Mouse (Mus musculus) stomach, embryonic 15.5 days (tissue): Measurements from ENCODE around the gene Eif3l. TPM values are rescaled to one million over a fixed set of nuclear protein-coding genes. Genes with fewer than 3 reads are reported as not detected.
A peak's percentile ranks its signal among the peaks of the same experiment; 100 is the strongest.
"Not testable (repeated sequence)": the region's sequence is repeated elsewhere in the genome, so short reads cannot be mapped to it uniquely, and the experiment has no call there.

Experiments
- ATAC-seq: fragments of 200-750 bp; cut with Nextera tagmentation; 2 replicates; pipeline ENCODE4 v1.8.0; 2017; ENCODE audit warnings: low read depth, moderate number of reproducible peaks, moderate TSS enrichment; ENCODE audit not compliant: insufficient read depth, low FRiP score
- H3K27ac ChIP-seq: fragments of 300-500 bp; sonication (generic); 2 replicates; pipeline ENCODE4 v1.5.1; 2015; ENCODE audit warnings: mild to moderate bottlenecking, inconsistent platforms
- H3K27me3 ChIP-seq: fragments of 300-500 bp; sonication (generic); replicated peaks from 2 replicates; pipeline ENCODE4 v1.6.1; 2015; ENCODE audit warnings: inconsistent platforms
- H3K36me3 ChIP-seq: fragments of 300-500 bp; sonication (generic); 2 replicates; pipeline ENCODE4 v1.6.1; 2015; ENCODE audit warnings: inconsistent platforms
- H3K4me1 ChIP-seq: fragments of 300-500 bp; sonication (generic); 2 replicates; pipeline ENCODE4 v1.6.1; 2015; ENCODE audit warnings: inconsistent platforms
- H3K4me2 ChIP-seq: fragments of 300-500 bp; sonication (generic); 2 replicates; pipeline ENCODE4 v1.6.1; 2015; ENCODE audit warnings: mild to moderate bottlenecking, inconsistent platforms
- H3K4me3 ChIP-seq: fragments of 300-500 bp; sonication (generic); replicated peaks from 2 replicates; pipeline ENCODE4 v1.5.1; 2015; ENCODE audit warnings: inconsistent platforms
- H3K9ac ChIP-seq: fragments of 300-500 bp; sonication (generic); 2 replicates; pipeline ENCODE4 v1.6.1; 2015; ENCODE audit warnings: inconsistent platforms
- H3K9me3 ChIP-seq: fragments of 300-500 bp; sonication (generic); 2 replicates; pipeline ENCODE4 v1.6.1; 2016; ENCODE audit warnings: inconsistent platforms
- WGBS: fragments of 180-500 bp; shearing (Covaris S2); methylation state at CpG from one replicate; pipeline ENCODE4 v1.1.7; 2015; 5-methylcytosine and 5-hydroxymethylcytosine counted together
- polyA plus RNA-seq: library from polyadenylated mRNA; unstranded; fragments of >200 nt; fragmentation: Nextera tagmentation; extraction: Ambion mirVana; gene quantifications from 2 replicates; pipeline ENCODE4 v1.2.1, GENCODE M21; 2015

Eif3l gene
- 200 and 222 TPM in 2 replicates for polyA plus RNA-seq

- ATAC-seq, result peak; percentile 86; the same call in 1 of the 2 replicates
- H3K9ac ChIP-seq, result peak within 1 kb of the TSS; percentile 81
- H3K4me1 ChIP-seq, result peaks cover 16% of the 10 kb centered on the region
- under 1% methylated on average over 49 of the region's 49 CpGs for WGBS
- H3K36me3 ChIP-seq, result peaks cover 35% of the 10 kb centered on the region
- no peaks in the 10 kb centered on the region for H3K9me3 ChIP-seq
- peak within 1 kb of the TSS; percentile 92 for H3K4me3 ChIP-seq
- H3K27ac ChIP-seq, result peak within 1 kb of the TSS; percentile 79
- H3K4me2 ChIP-seq, result peak within 1 kb of the TSS; percentile 74
- H3K27me3 ChIP-seq, result no peaks in the 10 kb centered on the region
These were observed at the start of gene Eif3l for GRCm38 (mm10) chr15:79074913-79075532. Gene Eif3l, plus strand, starts transcription at chr15:79075179.

- H3K9ac ChIP-seq, result 0 out of 2 replicates have a peak overlapping the region, but pooled peaks have one; percentile 9
- H3K9me3 ChIP-seq, result no peaks in the 10 kb centered on the region
- no peak for ATAC-seq
- H3K36me3 ChIP-seq, result no peaks in the 10 kb centered on the region
- peak overlapping the region; percentile 47 for H3K4me2 ChIP-seq
- no peaks in the 10 kb centered on the region for H3K27me3 ChIP-seq
- peaks cover 15% of the 10 kb centered on the region for H3K4me1 ChIP-seq
- 0 out of 2 replicates have a peak overlapping the region, but pooled peaks have one; percentile 9 for H3K4me3 ChIP-seq
- H3K27ac ChIP-seq, result peak overlapping the region; percentile 40; the same call in 1 of the 2 replicates
- 16% methylated on average over 17 of the region's 18 CpGs for WGBS
These were observed 49.2 kb upstream of the Eif3l start for GRCm38 (mm10) chr15:79025687-79026308.

GRCm38 (mm10) chr15:79026511-79027290 lies 48.3 kb upstream of the Eif3l start:
- H3K36me3 ChIP-seq, result no peaks in the 10 kb centered on the region
- H3K4me3 ChIP-seq, result peak overlapping the region; percentile 83
- WGBS, result 43% methylated on average over 14 of the region's 14 CpGs
- H3K4me2 ChIP-seq, result peak overlapping the region; percentile 80
- peak overlapping the region; percentile 97 for H3K27ac ChIP-seq
- H3K27me3 ChIP-seq, result no peaks in the 10 kb centered on the region
- no peak overlapping the region for H3K9ac ChIP-seq
- H3K4me1 ChIP-seq, result peaks cover 24% of the 10 kb centered on the region
- ATAC-seq, result no peak
- H3K9me3 ChIP-seq, result no peaks in the 10 kb centered on the region

- Histone ChIP-seq H3K27ac (peak overlapping the region; percentile 97), H3K9ac (peak overlapping the region; percentile 97), H3K4me3 (peak overlapping the region; percentile 83), H3K4me1 (peaks cover 26% of the 10 kb centered on the region), H3K4me2 (peak overlapping the region; percentile 80), H3K27me3 (no peaks in the 10 kb centered on the region), H3K9me3 (no peaks in the 10 kb centered on the region), H3K36me3 (no peaks in the 10 kb centered on the region)
- 6% methylated on average over 40 of the region's 46 CpGs for WGBS
- ATAC-seq, result no peak
These were observed 47.4 kb upstream of the Eif3l start for GRCm38 (mm10) chr15:79027291-79028205.

GRCm38 (mm10) chr15:79028237-79028738 lies 46.7 kb upstream of the Eif3l start, which contains the start of gene H1f0:
Gene H1f0, plus strand, starts transcription at chr15:79028450.
- peak within 1 kb of the TSS; percentile 97 for H3K27ac ChIP-seq
- no peaks in the 10 kb centered on the region for H3K27me3 ChIP-seq
- H3K9me3 ChIP-seq, result no peaks in the 10 kb centered on the region
- H3K4me3 ChIP-seq, result peak within 1 kb of the TSS; percentile 83
- ATAC-seq, result peak; percentile 65
- H3K9ac ChIP-seq, result peak within 1 kb of the TSS; percentile 97
- H3K36me3 ChIP-seq, result no peaks in the 10 kb centered on the region
- H3K4me2 ChIP-seq, result peak within 1 kb of the TSS; percentile 80
- H3K4me1 ChIP-seq, result peaks cover 29% of the 10 kb centered on the region
- under 1% methylated on average over 58 of the region's 58 CpGs for WGBS

- 17% methylated on average over 16 of the region's 16 CpGs for WGBS
- no peak for ATAC-seq
These were observed 46.0 kb upstream of the Eif3l start for GRCm38 (mm10) chr15:79028823-79029484.

GRCm38 (mm10) chr15:79029519-79030241 lies 45.3 kb upstream of the Eif3l start:
- peak overlapping the region; percentile 83 for H3K4me3 ChIP-seq
- 3% methylated on average over 11 of the region's 11 CpGs for WGBS
- H3K4me2 ChIP-seq, result peak overlapping the region; percentile 80
- H3K27ac ChIP-seq, result peak overlapping the region; percentile 97
- no peak for ATAC-seq
- no peaks in the 10 kb centered on the region for H3K9me3 ChIP-seq
- H3K4me1 ChIP-seq, result peaks cover 29% of the 10 kb centered on the region
- no peaks in the 10 kb centered on the region for H3K36me3 ChIP-seq
- no peaks in the 10 kb centered on the region for H3K27me3 ChIP-seq
- peak overlapping the region; percentile 97 for H3K9ac ChIP-seq

More at GRCm38 (mm10) chr15:79028823-79029484, 46.0 kb upstream of the Eif3l start:
- H3K9me3 ChIP-seq, result no peaks in the 10 kb centered on the region
- H3K4me2 ChIP-seq, result peak overlapping the region; percentile 80
- peak overlapping the region; percentile 97 for H3K27ac ChIP-seq
- H3K4me1 ChIP-seq, result peaks cover 29% of the 10 kb centered on the region
- H3K27me3 ChIP-seq, result no peaks in the 10 kb centered on the region
- H3K9ac ChIP-seq, result peak overlapping the region; percentile 97
- H3K4me3 ChIP-seq, result peak overlapping the region; percentile 83
- H3K36me3 ChIP-seq, result no peaks in the 10 kb centered on the region

- Histone ChIP-seq H3K4me3 (peak overlapping the region; percentile 83), H3K4me1 (peaks cover 21% of the 10 kb centered on the region), H3K27ac (peak overlapping the region; percentile 97), H3K9me3 (no peaks in the 10 kb centered on the region), H3K9ac (peak overlapping the region; percentile 97), H3K36me3 (peaks cover 2% of the 10 kb centered on the region; the same call in 1 of the 2 replicates), H3K27me3 (no peaks in the 10 kb centered on the region), H3K4me2 (peak overlapping the region; percentile 80)
- peak; percentile 80 for ATAC-seq
- WGBS, result 1% methylated on average over 52 of the region's 52 CpGs
These were observed 44.2 kb upstream of the Eif3l start for GRCm38 (mm10) chr15:79030551-79031435.

- peaks cover 19% of the 10 kb centered on the region for H3K4me1 ChIP-seq
- not testable (repeated sequence) for H3K27me3 ChIP-seq, H3K27ac ChIP-seq, H3K4me3 ChIP-seq, ATAC-seq, H3K36me3 ChIP-seq, H3K9ac ChIP-seq, H3K9me3 ChIP-seq, H3K4me2 ChIP-seq
- 83% methylated on average over 5 of the region's 5 CpGs for WGBS
These were observed 43.1 kb upstream of the Eif3l start for GRCm38 (mm10) chr15:79031908-79032307.
